Mouse (Mus musculus) embryonic fibroblast, embryonic 13.5 days (primary cell): Measurements from ENCODE around the gene Olfr1331.

Experiments
- CTCF ChIP-seq: IDR thresholded peaks from 2 replicates; pipeline ENCODE4 v1.5.1; 2011; ENCODE audit warnings: mild to moderate bottlenecking, control low read depth, low read length, moderate library complexity, borderline replicate concordance; ENCODE audit not compliant: insufficient read depth
- POLR2A ChIP-seq: IDR thresholded peaks from 2 replicates; pipeline ENCODE4 v1.6.1; 2011; ENCODE audit warnings: low read depth, mild to moderate bottlenecking, control low read depth, low read length, moderate library complexity

- TF ChIP-seq CTCF (no peak), POLR2A (no peak)
These were observed 2.7 kb upstream of the Olfr1331 start for GRCm38 (mm10) chr4:118861791-118862190.
